In genomic region chr8:47242207-47243004, GRCm38 (mm10) we compare ENCODE assay signal across 8 mouse cellular contexts.
DNase-seq lines count a peak whose midpoint lies in the region; ATAC-seq and TF ChIP-seq lines count a peak whose summit lies in the region.

No protein-coding gene starts in this region.

- no peak for TF ChIP-seq RAD21 in CH12.LX (IDR thresholded peaks at IDR 0.05; ENCODE audit: low read depth, low read length)

- H3K79me2 ChIP-seq in CH12.LX (replicated peaks; ENCODE audit: control insufficient read depth, extremely low read depth, insufficient read depth, poor library complexity, severe bottlenecking) = no peaks in the 10 kb centered on the region

- 2% methylated on average over 17 of the region's 17 CpGs for WGBS in cerebellum, adult 2 months
- 2% methylated on average over 17 of the region's 17 CpGs for WGBS in forebrain, embryonic 16.5 days
- WGBS in liver, embryonic 11.5 days = 45% methylated on average over 17 of the region's 17 CpGs

- H3K27me3 ChIP-seq in CH12.LX (replicated peaks) = no peaks in the 10 kb centered on the region
- no peaks in the 10 kb centered on the region for H3K27me3 ChIP-seq in cerebellum, adult 2 months (ENCODE audit: control insufficient read depth, insufficient read depth, low read length)
- no peaks in the 10 kb centered on the region for H3K27me3 ChIP-seq in forebrain, embryonic 16.5 days (replicated peaks; ENCODE audit: control insufficient read depth, insufficient read depth, low read length)
- no peaks in the 10 kb centered on the region for H3K27me3 ChIP-seq in liver, embryonic 11.5 days (replicated peaks; ENCODE audit: control insufficient read depth, insufficient read depth, low read length)

- ATAC-seq in forebrain, embryonic 16.5 days = peak; percentile 95
- ATAC-seq in liver, embryonic 11.5 days (replicated peaks; ENCODE audit: low FRiP score) = 0 out of 2 replicates have a peak, but pooled peaks have one; percentile 47

- H3K36me3 ChIP-seq in CH12.LX (replicated peaks in 1 of 2; ENCODE audit: control insufficient read depth in 1 of 2, insufficient read depth in 1 of 2, low read length in 1 of 2) = no peaks in the 10 kb centered on the region
- H3K36me3 ChIP-seq in forebrain, embryonic 16.5 days (ENCODE audit: control insufficient read depth, insufficient read depth) = no peaks in the 10 kb centered on the region
- no peaks in the 10 kb centered on the region for H3K36me3 ChIP-seq in liver, embryonic 11.5 days (ENCODE audit: control insufficient read depth, insufficient read depth, low read length)

- intact Hi-C loops in heart, postnatal 10 days (cut with DNase I) = no loop called here

- peak overlapping the region; percentile 97 for H3K4me2 ChIP-seq in CH12.LX (ENCODE audit: insufficient read depth, low read depth, poor library complexity, severe bottlenecking)
- peak overlapping the region; percentile 63 for H3K4me2 ChIP-seq in forebrain, embryonic 16.5 days (ENCODE audit: low read length)
- peak overlapping the region; percentile 53 for H3K4me2 ChIP-seq in liver, embryonic 11.5 days

- in situ Hi-C loops in CH12.LX (cut with MboI; ENCODE audit: low pct_ligation_motif_present, low pct_unique_long_range_greater_than_20kb, low sequenced_read_pairs) = no loop called here

- H3K4me3 ChIP-seq in CH12.LX (replicated peaks in 1 of 3; ENCODE audit: low read depth in 2 of 3, low read length in 2 of 3, poor library complexity in 1 of 3) = peak overlapping the region in 2 of 3 experiments; percentile 10 to 45
- peak overlapping the region; percentile 47 for H3K4me3 ChIP-seq in cerebellum, adult 2 months (replicated peaks; ENCODE audit: insufficient read depth, low read depth, low read length)
- peak overlapping the region; percentile 41 for H3K4me3 ChIP-seq in forebrain, embryonic 16.5 days (replicated peaks; ENCODE audit: low read length)
- 0 out of 2 replicates have a peak overlapping the region, but pooled peaks have one; percentile 15 for H3K4me3 ChIP-seq in liver, embryonic 11.5 days (ENCODE audit: low read depth, low read length)

- H3K4me1 ChIP-seq in CH12.LX (ENCODE audit: control insufficient read depth in 1 of 2, insufficient read depth in 2 of 2) = peaks cover 0 to 16% of the 10 kb centered on the region in 2 experiments; a peak in 2 of 4 replicates
- no peaks in the 10 kb centered on the region; the same call in 1 of the 2 replicates for H3K4me1 ChIP-seq in cerebellum, adult 2 months (ENCODE audit: control insufficient read depth, insufficient read depth, low read length)
- H3K4me1 ChIP-seq in forebrain, embryonic 16.5 days (replicated peaks; ENCODE audit: control insufficient read depth, insufficient read depth, low read length) = peaks cover 51% of the 10 kb centered on the region
- 0 out of 2 replicates have a peak, but pooled peaks cover 3% of the 10 kb centered on the region for H3K4me1 ChIP-seq in liver, embryonic 11.5 days (replicated peaks; ENCODE audit: control insufficient read depth, insufficient read depth, low read length)

- no peak for TF ChIP-seq CTCF in CH12.LX (conservative IDR thresholded peaks at IDR 0.05 in 1 of 2, IDR thresholded peaks at IDR 0.05 in 1 of 2; ENCODE audit: low read depth in 2 of 2, low read length in 2 of 2)
- TF ChIP-seq CTCF in cerebellum, adult 2 months (IDR thresholded peaks at IDR 0.05; ENCODE audit: borderline replicate concordance, insufficient read depth, low read depth, low read length) = no peak

- TF ChIP-seq EP300 in CH12.LX (IDR thresholded peaks at IDR 0.05; ENCODE audit: low read length) = no peak

- dilution Hi-C loops in CH12.LX (cut with MboI; ENCODE audit: extremely low pct_ligation_motif_present, extremely low pct_unique_long_range_greater_than_20kb, low sequenced_read_pairs) = no loop called here

- no peak for DNase-seq in CH12.LX (ENCODE audit: extremely low read depth)
- peak; percentile 77 to 88 for DNase-seq in cerebellum, adult 2 months
- peak; percentile 75 to 79 for DNase-seq in heart, postnatal 10 days
- peak; percentile 35 to 64 for DNase-seq in kidney, postnatal 25 days
- DNase-seq in liver, embryonic 11.5 days (ENCODE audit: low spot score) = no peak
- DNase-seq in naive thymus-derived CD4-positive, alpha-beta T cell, adult 2 months (ENCODE audit: low read depth) = peak; percentile 3
- DNase-seq in testis, postnatal 10 days (ENCODE audit: low spot score) = peak; percentile 67

- H3K9ac ChIP-seq in CH12.LX (ENCODE audit: insufficient read depth, low read depth) = peak overlapping the region; percentile 13; the same call in 1 of the 2 replicates
- peak overlapping the region; percentile 38 for H3K9ac ChIP-seq in forebrain, embryonic 16.5 days (replicated peaks; ENCODE audit: low read depth, low read length)
- H3K9ac ChIP-seq in liver, embryonic 11.5 days (ENCODE audit: low read depth, low read length) = no peak overlapping the region

- H3K27ac ChIP-seq in CH12.LX (ENCODE audit: insufficient read depth, low read depth) = no peak overlapping the region
- H3K27ac ChIP-seq in cerebellum, adult 2 months (ENCODE audit: insufficient read depth, low read length) = no peak overlapping the region; the same call in 1 of the 2 replicates
- peak overlapping the region; percentile 87 for H3K27ac ChIP-seq in forebrain, embryonic 16.5 days (ENCODE audit: low read length)
- H3K27ac ChIP-seq in liver, embryonic 11.5 days (ENCODE audit: low read depth, low read length) = no peak overlapping the region

- H3K9me3 ChIP-seq in CH12.LX (replicated peaks; ENCODE audit: low read length) = no peaks in the 10 kb centered on the region
- H3K9me3 ChIP-seq in forebrain, embryonic 16.5 days (ENCODE audit: control insufficient read depth, low read length) = no peaks in the 10 kb centered on the region
- H3K9me3 ChIP-seq in liver, embryonic 11.5 days (ENCODE audit: control insufficient read depth, low read length) = no peaks in the 10 kb centered on the region

- 0 out of 2 replicates have a peak, but pooled peaks have one; percentile 27 for TF ChIP-seq POLR2A in CH12.LX (IDR thresholded peaks at IDR 0.05; ENCODE audit: low read depth, low read length)
- peak; percentile 44; the same call in 1 of the 2 replicates for TF ChIP-seq POLR2A in cerebellum, adult 2 months (IDR thresholded peaks at IDR 0.05; ENCODE audit: borderline replicate concordance, insufficient read depth, low read length)

TF ChIP-seq in CH12.LX, 34 proteins besides CTCF, POLR2A, EP300 and RAD21:
- peak; percentile 71 for TF ChIP-seq MXI1 (IDR thresholded peaks at IDR 0.05; ENCODE audit: low read depth, low read length)
- no peak for TF ChIP-seq JUND (conservative IDR thresholded peaks at IDR 0.05; ENCODE audit: low read depth, low read length)
- TF ChIP-seq ZNF384 (IDR thresholded peaks at IDR 0.05; ENCODE audit: low read depth, low read length) = peak; percentile 76; the same call in 1 of the 2 replicates
- TF ChIP-seq SIN3A (IDR thresholded peaks at IDR 0.05; ENCODE audit: low read length) = peak; percentile 30; the same call in 1 of the 2 replicates
- no peak for TF ChIP-seq ZKSCAN1 (IDR thresholded peaks at IDR 0.05; ENCODE audit: borderline replicate concordance, low read depth, low read length)

Comparison
In these comparisons a context has a peak if more than half of its experiments do, and no peak if none do; other contexts are left out.
1. DNase-seq: peak in cerebellum, adult 2 months (2 of 2), heart, postnatal 10 days (2 of 2), kidney, postnatal 25 days (2 of 2), naive thymus-derived CD4-positive, alpha-beta T cell, adult 2 months (single experiment) and testis, postnatal 10 days (single experiment); none in CH12.LX (single experiment) and liver, embryonic 11.5 days (single experiment).
2. Peak in every context shown above with its lines, with median percentiles within 50 percentile points of each other: H3K4me2 ChIP-seq and H3K4me3 ChIP-seq.